8 mouse cellular contexts compared by ENCODE assay signal in the genomic region with DNA sequence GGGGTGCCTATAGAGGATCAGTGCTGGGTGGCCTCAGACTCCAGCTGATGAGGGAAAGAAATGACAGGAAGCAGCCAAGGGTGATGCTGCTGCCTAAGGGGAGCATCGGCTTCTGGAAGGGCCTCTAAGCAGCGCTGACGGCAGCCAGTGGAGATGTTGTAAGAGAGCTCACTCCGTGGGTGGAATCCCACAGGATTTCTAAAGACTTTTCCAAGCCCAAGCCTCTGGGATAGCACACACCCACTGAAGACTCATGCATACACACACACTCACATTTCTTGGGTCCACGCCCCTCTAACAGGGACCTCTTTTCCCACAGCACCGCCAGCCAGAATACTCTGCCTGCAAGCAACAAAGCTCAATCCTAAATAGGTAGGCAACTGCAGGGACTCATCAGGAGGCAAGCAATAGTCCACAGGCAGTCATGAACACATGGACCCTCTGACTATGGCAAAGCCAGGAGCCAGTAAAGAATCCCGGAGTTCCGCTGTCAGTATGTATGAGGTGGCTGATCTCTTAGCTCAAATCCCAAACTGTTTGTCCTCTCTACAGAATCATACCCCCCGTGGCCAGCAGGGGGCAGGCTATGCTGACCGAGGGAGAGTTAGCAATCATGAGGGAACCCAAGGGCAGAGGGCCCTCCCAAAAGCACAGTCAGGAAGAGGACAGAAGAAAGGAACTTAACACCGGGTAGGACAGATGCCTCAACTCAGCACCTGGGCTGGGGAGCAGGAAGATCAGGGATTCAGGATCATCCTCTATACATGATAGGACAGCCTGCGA. TPM values are rescaled to one million over a fixed set of nuclear protein-coding genes. Genes with fewer than 3 reads are reported as not detected.
DNase-seq lines count a peak whose midpoint lies in the region; ATAC-seq and TF ChIP-seq lines count a peak whose summit lies in the region.

No protein-coding gene starts in this region.

- DNase-seq in cerebellum, adult 9-10 months = peak; percentile 53
- DNase-seq in cerebellum, adult 11-12 months = no peak
- peak; percentile 9 for DNase-seq in right cerebral cortex, adult 18-20 months
- DNase-seq in right cerebral cortex, postnatal 36 days (ENCODE audit: low spot score in 2 of 2) = no peak
- peak; percentile 71 to 83 for DNase-seq in cerebellum, postnatal 25 days
- peak; percentile 83 for DNase-seq in heart, embryonic 10.5 days (ENCODE audit: low spot score)
- DNase-seq in liver, embryonic 14.5 days (ENCODE audit: low read depth in 3 of 3, low spot score in 3 of 3) = peak; percentile 17 to 40 (median 32)
- peak; percentile 26 to 66 for DNase-seq in spleen, adult 18-20 months

- H3K4me2 ChIP-seq in liver, embryonic 14.5 days (ENCODE audit: low read depth) = no peak overlapping the region

- no peak overlapping the region for H3K9ac ChIP-seq in liver, embryonic 14.5 days (replicated peaks)

- no peaks in the 10 kb centered on the region for H3K36me3 ChIP-seq in heart, embryonic 10.5 days
- H3K36me3 ChIP-seq in liver, embryonic 14.5 days (replicated peaks; ENCODE audit: control insufficient read depth, insufficient read depth, low read depth) = no peaks in the 10 kb centered on the region

- peaks cover 60% of the 10 kb centered on the region for H3K27me3 ChIP-seq in heart, embryonic 10.5 days (ENCODE audit: insufficient read depth, poor library complexity, severe bottlenecking)
- peaks cover 8% of the 10 kb centered on the region for H3K27me3 ChIP-seq in liver, embryonic 14.5 days (ENCODE audit: control insufficient read depth, insufficient read depth, low read length)

- 45% methylated on average over 12 of the region's 12 CpGs for WGBS in heart, embryonic 10.5 days
- 49% methylated on average over 12 of the region's 12 CpGs for WGBS in liver, embryonic 14.5 days (ENCODE audit: insufficient replicate concordance)

- no peaks in the 10 kb centered on the region for H3K9me3 ChIP-seq in heart, embryonic 10.5 days
- no peaks in the 10 kb centered on the region for H3K9me3 ChIP-seq in liver, embryonic 14.5 days (ENCODE audit: control insufficient read depth, low read length)

- no peak for TF ChIP-seq EP300 in liver, embryonic 14.5 days (IDR thresholded peaks at IDR 0.05; ENCODE audit: low read depth)

- peaks cover 15% of the 10 kb centered on the region for H3K4me1 ChIP-seq in heart, embryonic 10.5 days
- H3K4me1 ChIP-seq in liver, embryonic 14.5 days (replicated peaks; ENCODE audit: control insufficient read depth in 2 of 2, insufficient read depth in 2 of 2, low read length in 1 of 2) = no peaks in the 10 kb centered on the region

- H3K27ac ChIP-seq in heart, embryonic 10.5 days = no peak overlapping the region
- H3K27ac ChIP-seq in liver, embryonic 14.5 days = no peak overlapping the region

- TF ChIP-seq CTCF in liver, embryonic 14.5 days (IDR thresholded peaks at IDR 0.05; ENCODE audit: low read depth) = peak; percentile 93

- no peak overlapping the region for H3K4me3 ChIP-seq in heart, embryonic 10.5 days
- H3K4me3 ChIP-seq in liver, embryonic 14.5 days (ENCODE audit: insufficient read depth in 1 of 2, low read depth in 2 of 2, low read length in 2 of 2) = no peak overlapping the region

- ATAC-seq in liver, embryonic 14.5 days (ENCODE audit: insufficient read depth) = no peak

RNA-seq across cellular contexts. Expression of a gene that starts 13.1 kb away (rescaled TPM):
- 0.23 and 1.6 TPM in 2 replicates for polyA plus RNA-seq in heart, embryonic 10.5 days (2016; fragmentation: Nextera tagmentation; extraction: Ambion mirVana)
- polyA plus RNA-seq in liver, embryonic 14.5 days (2012; rRNA removed) = 0.02 and 0.07 TPM in 2 replicates
- 0.06 TPM in 1 of 2 replicates, not detected in the other for polyA plus RNA-seq in liver, embryonic 14.5 days (2014; fragmentation: Nextera tagmentation; extraction: Ambion mirVana)

RNA-seq across cellular contexts. Expression of a gene that starts 32.7 kb away (rescaled TPM):
- polyA plus RNA-seq in heart, embryonic 10.5 days (2016; fragmentation: Nextera tagmentation; extraction: Ambion mirVana) = 10.3 and 11.6 TPM in 2 replicates
- polyA plus RNA-seq in liver, embryonic 14.5 days (2012; rRNA removed) = 13.9 and 16.1 TPM in 2 replicates
- polyA plus RNA-seq in liver, embryonic 14.5 days (2014; fragmentation: Nextera tagmentation; extraction: Ambion mirVana) = 8.2 and 11.6 TPM in 2 replicates

RNA-seq across cellular contexts. Expression of a gene that starts 56.8 kb away (rescaled TPM):
- 35.8 and 50.0 TPM in 2 replicates for polyA plus RNA-seq in heart, embryonic 10.5 days (2016; fragmentation: Nextera tagmentation; extraction: Ambion mirVana)
- 191 and 274 TPM in 2 replicates for polyA plus RNA-seq in liver, embryonic 14.5 days (2012; rRNA removed)
- 293 and 315 TPM in 2 replicates for polyA plus RNA-seq in liver, embryonic 14.5 days (2014; fragmentation: Nextera tagmentation; extraction: Ambion mirVana)

Comparison
In these comparisons a context has a peak if more than half of its experiments do, and no peak if none do; other contexts are left out.
1. DNase-seq: peak in cerebellum, adult 9-10 months (single experiment), right cerebral cortex, adult 18-20 months (single experiment), cerebellum, postnatal 25 days (2 of 2), heart, embryonic 10.5 days (single experiment), liver, embryonic 14.5 days (3 of 3) and spleen, adult 18-20 months (2 of 2); none in cerebellum, adult 11-12 months (single experiment) and right cerebral cortex, postnatal 36 days (0 of 2).